Mouse (Mus musculus) Patski (cell line): ENCODE measurements at regions not wholly inside any gene's neighbourhood (a gene's known extent, or its start where the extent isn't known, plus 50 kb on each side); places are given as distances from the start of the nearest gene placed in this dataset.

Experiments
- ATAC-seq: fragments of 100-300 bp; one replicate; pipeline ENCODE4 v1.8.0; 2021
- CTCF ChIA-PET: fragments of 350-600 bp; sonication (Branson Sonifier 250); formaldehyde crosslinking; loops from one replicate; lab custom pipeline; 2022; ENCODE audit warnings: inconsistent platforms; lab: Charles Lee
- POLR2A ChIA-PET: fragments of 350-600 bp; sonication (Branson Sonifier 250); formaldehyde crosslinking; loops from one replicate; lab custom pipeline; 2022; ENCODE audit warnings: antibody characterized with exemption, inconsistent platforms; lab: Charles Lee
- DNase-seq: peaks from one replicate; pipeline ENCODE4 v3.0.0-alpha.2; 2011; ENCODE audit warnings: low read depth, low spot score
- H3K27me3 ChIP-seq: fragments of 371-371 bp; one replicate; pipeline ENCODE4 v1.5.1; 2021
- CTCF ChIP-seq: fragments of 100-300 bp; IDR thresholded peaks from one replicate; pipeline ENCODE4 v1.5.1; 2021
- in situ Hi-C: fragments of 300-500 bp; cut with MboI; formaldehyde crosslinking; loops from 3 replicates; pipeline ENCODE4 v1.11.1; 2018; ENCODE audit warnings: low pct_unique_long_range_greater_than_20kb, mixed read lengths

GRCm38 (mm10) chr3:7079073-7079472, 458.8 kb upstream of the 1700008P02Rik start:
- DNase-seq (no peak), ATAC-seq (no peak)
- TF ChIP-seq CTCF: no peak
- CTCF ChIA-PET: interaction anchor here (1.7 kb wide), 1 partner anchor 14 kb away, joined by 3 read pairs; no protein-coding TSS in a partner anchor
- H3K27me3 ChIP-seq: no peaks in the 10 kb centered on the region
- POLR2A ChIA-PET: no interaction called here
- in situ Hi-C loops: no loop called here

- CTCF ChIA-PET: no interaction called here
- ATAC-seq: no peak
- TF ChIP-seq CTCF: no peak
- POLR2A ChIA-PET: no interaction called here
- in situ Hi-C loops: no loop called here
- H3K27me3 ChIP-seq: no peaks in the 10 kb centered on the region
- no peak for DNase-seq
These were observed 456.6 kb upstream of the 1700008P02Rik start for GRCm38 (mm10) chr3:7076850-7077249.

GRCm38 (mm10) chr3:7074488-7074887, 454.2 kb upstream of the 1700008P02Rik start:
- no peaks in the 10 kb centered on the region for H3K27me3 ChIP-seq
- no peak for ATAC-seq
- no peak for DNase-seq
- ChIA-PET CTCF (no interaction called here), POLR2A (no interaction called here)
- in situ Hi-C loops: no loop called here
- TF ChIP-seq CTCF: no peak

- in situ Hi-C loops: no loop called here
- no peak for ATAC-seq
- H3K27me3 ChIP-seq: peaks cover 14% of the 10 kb centered on the region
- ChIA-PET POLR2A (no interaction called here), CTCF (no interaction called here)
- no peak for TF ChIP-seq CTCF
- no peak for DNase-seq
These were observed 421.3 kb upstream of the 1700008P02Rik start for GRCm38 (mm10) chr3:7041372-7042057.

GRCm38 (mm10) chr3:7035833-7036232, 415.6 kb upstream of the 1700008P02Rik start:
- no peak for TF ChIP-seq CTCF

GRCm38 (mm10) chr3:7027845-7028244, 407.6 kb upstream of the 1700008P02Rik start:
- no peak for DNase-seq
- peaks cover 39% of the 10 kb centered on the region for H3K27me3 ChIP-seq
- in situ Hi-C loops: no loop called here
- peak; percentile 79 for ATAC-seq
- ChIA-PET POLR2A (no interaction called here), CTCF (interaction anchor here (1.8 to 2.0 kb wide), 2 partner anchors 9 to 12 kb away, joined by 4 read pairs; no protein-coding TSS in a partner anchor)
- TF ChIP-seq CTCF: peak; percentile 87

More at GRCm38 (mm10) chr3:7035833-7036232, 415.6 kb upstream of the 1700008P02Rik start:
- CTCF ChIA-PET: no interaction called here
- POLR2A ChIA-PET: no interaction called here
- in situ Hi-C loops: no loop called here
- peaks cover 25% of the 10 kb centered on the region for H3K27me3 ChIP-seq
- no peak for ATAC-seq
- no peak for DNase-seq

- no peak for DNase-seq
- ChIA-PET CTCF (interaction anchor here (1.6 kb wide), 1 partner anchor 9 kb away, joined by 5 read pairs; no protein-coding TSS in a partner anchor), POLR2A (no interaction called here)
- no peak for ATAC-seq
- in situ Hi-C loops: no loop called here
- peaks cover 37% of the 10 kb centered on the region for H3K27me3 ChIP-seq
- no peak for TF ChIP-seq CTCF
These were observed 394.2 kb upstream of the 1700008P02Rik start for GRCm38 (mm10) chr3:7014345-7014973.

GRCm38 (mm10) chr3:7013516-7013915, 393.3 kb upstream of the 1700008P02Rik start:
- DNase-seq: no peak
- TF ChIP-seq CTCF: no peak
- POLR2A ChIA-PET: no interaction called here
- H3K27me3 ChIP-seq: peaks cover 38% of the 10 kb centered on the region
- CTCF ChIA-PET: no interaction called here
- ATAC-seq: no peak
- in situ Hi-C loops: no loop called here

GRCm38 (mm10) chr3:7010294-7011087, 390.2 kb upstream of the 1700008P02Rik start:
- in situ Hi-C loops: no loop called here
- DNase-seq (no peak), ATAC-seq (no peak)
- TF ChIP-seq CTCF: peak; percentile 34
- CTCF ChIA-PET: no interaction called here
- POLR2A ChIA-PET: no interaction called here
- peaks cover 46% of the 10 kb centered on the region for H3K27me3 ChIP-seq

- H3K27me3 ChIP-seq: peaks cover 42% of the 10 kb centered on the region
- TF ChIP-seq CTCF: no peak
- POLR2A ChIA-PET: no interaction called here
- DNase-seq (no peak), ATAC-seq (no peak)
- CTCF ChIA-PET: no interaction called here
- in situ Hi-C loops: no loop called here
These were observed 388.5 kb upstream of the 1700008P02Rik start for GRCm38 (mm10) chr3:7008671-7009217.
